Mouse (Mus musculus) urinary bladder, adult 2 months (tissue): ENCODE measurements around the gene Otog. TPM values are rescaled to one million over a fixed set of nuclear protein-coding genes. Genes with fewer than 3 reads are reported as not detected.

Experiments
- polyA plus RNA-seq: library from polyadenylated mRNA; depleted of rRNA; stranded (reverse); fragments of >200 nt; gene quantifications from 2 replicates; pipeline ENCODE4 v1.2.3, GENCODE M21; 2012; rRNA removed

The Otog gene
- polyA plus RNA-seq, 1 experiment: not detected

Other genes with a start within 250 kb of the Otog start
- gene Abcc6, start 210.7 kb upstream of the Otog start, polyA plus RNA-seq: 2.0 and 2.2 TPM in 2 replicates
- 35.5 and 41.4 TPM in 2 replicates for gene Nomo1, start 207.3 kb upstream of the Otog start, polyA plus RNA-seq
- gene Kcnj11, start 140.2 kb upstream of the Otog start, polyA plus RNA-seq: 0.13 and 0.23 TPM in 2 replicates
- 0.32 and 0.54 TPM in 2 replicates for gene Abcc8, start 61.0 kb upstream of the Otog start, polyA plus RNA-seq
- not detected in 2 replicates for gene Ush1c, start 2.5 kb upstream of the Otog start, polyA plus RNA-seq
- 0.29 and 0.50 TPM in 2 replicates for gene Myod1, start 135.5 kb downstream of the Otog start, polyA plus RNA-seq
- gene Kcnc1, start 155.5 kb downstream of the Otog start, polyA plus RNA-seq: 0.19 and 0.34 TPM in 2 replicates